Mouse (Mus musculus) kidney, postnatal 25 days (tissue): ENCODE data around the gene Fam133b.

ENCODE experiments used
- DNase-seq, 2 experiments: peaks; one replicate each; pipeline ENCODE4 v3.0.0; 2021; ENCODE audit warnings: mixed read lengths in 2 of 2

The Fam133b gene

GRCm38 (mm10) chr5:3543629-3544479 lies at the start of gene Fam133b:
Fam133b (plus strand) TSS chr5:3543833.
- peak; percentile 96 to 97 for DNase-seq

- no peak for DNase-seq
These were observed 49.7 kb upstream of the Fam133b start for GRCm38 (mm10) chr5:3493968-3494367.

GRCm38 (mm10) chr5:3494452-3495187 lies 49.0 kb upstream of the Fam133b start:
- no peak for DNase-seq

GRCm38 (mm10) chr5:3497505-3497925 lies 46.1 kb upstream of the Fam133b start:
- no peak for DNase-seq

- DNase-seq: no peak
These were observed 43.3 kb upstream of the Fam133b start for GRCm38 (mm10) chr5:3500298-3500697.

GRCm38 (mm10) chr5:3500957-3501563 lies 42.6 kb upstream of the Fam133b start:
- no peak for DNase-seq

GRCm38 (mm10) chr5:3501564-3502001 lies 42.0 kb upstream of the Fam133b start:
- DNase-seq: peak; percentile 71 to 81

- DNase-seq: peak; percentile 69 to 83
These were observed 40.9 kb upstream of the Fam133b start for GRCm38 (mm10) chr5:3502610-3503350.

- no peak for DNase-seq
These were observed 40.3 kb upstream of the Fam133b start for GRCm38 (mm10) chr5:3503373-3503772.

GRCm38 (mm10) chr5:3503836-3504323 lies 39.8 kb upstream of the Fam133b start:
- DNase-seq: no peak

GRCm38 (mm10) chr5:3504453-3504852 lies 39.2 kb upstream of the Fam133b start:
- no peak for DNase-seq

GRCm38 (mm10) chr5:3505553-3505952 lies 38.1 kb upstream of the Fam133b start:
- no peak for DNase-seq

- DNase-seq: no peak
These were observed 34.9 kb upstream of the Fam133b start for GRCm38 (mm10) chr5:3508480-3509381.

- DNase-seq: no peak
These were observed 34.1 kb upstream of the Fam133b start for GRCm38 (mm10) chr5:3509503-3509902.

- DNase-seq: no peak
These were observed 32.4 kb upstream of the Fam133b start for GRCm38 (mm10) chr5:3511097-3511795.

GRCm38 (mm10) chr5:3512584-3512983 lies 31.0 kb upstream of the Fam133b start:
- no peak for DNase-seq

- no peak for DNase-seq
These were observed 28.7 kb upstream of the Fam133b start for GRCm38 (mm10) chr5:3514901-3515311.

GRCm38 (mm10) chr5:3515477-3515876 lies 28.2 kb upstream of the Fam133b start:
- no peak for DNase-seq

- DNase-seq: peak; percentile 58 to 59
These were observed 27.1 kb upstream of the Fam133b start for GRCm38 (mm10) chr5:3516481-3517075.
